Mouse (Mus musculus) neural tube, embryonic 15.5 days (tissue): Measurements from ENCODE around the gene Unc13a. TPM values are rescaled to one million over a fixed set of nuclear protein-coding genes. Genes with fewer than 3 reads are reported as not detected.

Experiments
- ATAC-seq: fragments of 200-750 bp; cut with Nextera tagmentation; 2 replicates; pipeline ENCODE4 v1.8.0; 2017; ENCODE audit warnings: mild to moderate bottlenecking, moderate TSS enrichment, moderate library complexity; ENCODE audit not compliant: low FRiP score
- H3K27ac ChIP-seq: fragments of 300-500 bp; sonication (generic); replicated peaks from 2 replicates; pipeline ENCODE4 v1.5.1; 2015; ENCODE audit warnings: mild to moderate bottlenecking, inconsistent platforms
- H3K27me3 ChIP-seq: fragments of 300-500 bp; sonication (generic); replicated peaks from 2 replicates; pipeline ENCODE4 v1.6.1; 2015; ENCODE audit warnings: inconsistent platforms
- H3K36me3 ChIP-seq: fragments of 300-500 bp; sonication (generic); 2 replicates; pipeline ENCODE4 v1.6.1; 2015; ENCODE audit warnings: inconsistent platforms
- H3K4me1 ChIP-seq: fragments of 300-500 bp; sonication (generic); 2 replicates; pipeline ENCODE4 v1.6.1; 2015; ENCODE audit warnings: inconsistent platforms
- H3K4me2 ChIP-seq: fragments of 300-500 bp; sonication (generic); 2 replicates; pipeline ENCODE4 v1.6.1; 2015; ENCODE audit warnings: inconsistent platforms, mild to moderate bottlenecking, moderate library complexity
- H3K4me3 ChIP-seq: fragments of 300-500 bp; sonication (generic); replicated peaks from 2 replicates; pipeline ENCODE4 v1.5.1; 2015; ENCODE audit warnings: mild to moderate bottlenecking, inconsistent platforms
- H3K9ac ChIP-seq: fragments of 300-500 bp; sonication (generic); replicated peaks from 2 replicates; pipeline ENCODE4 v1.6.1; 2015; ENCODE audit warnings: mild to moderate bottlenecking, inconsistent platforms
- H3K9me3 ChIP-seq: fragments of 300-500 bp; sonication (generic); replicated peaks from 2 replicates; pipeline ENCODE4 v1.6.1; 2016; ENCODE audit warnings: inconsistent platforms
- WGBS: fragments of 180-500 bp; shearing (Covaris S2); methylation state at CpG from one replicate; pipeline ENCODE4 v1.1.7; 2015; ENCODE audit warnings: mixed read lengths; 5-methylcytosine and 5-hydroxymethylcytosine counted together
- polyA plus RNA-seq: library from polyadenylated mRNA; unstranded; fragments of >200 nt; fragmentation: Nextera tagmentation; extraction: Ambion mirVana; gene quantifications from 2 replicates; pipeline ENCODE4 v1.2.1, GENCODE M21; 2015

Gene Unc13a
- polyA plus RNA-seq, result 18.1 and 22.2 TPM in 2 replicates

- peaks cover 54% of the 10 kb centered on the region for H3K4me1 ChIP-seq
- under 1% methylated on average over 42 of the region's 42 CpGs for WGBS
- H3K4me2 ChIP-seq, result peak within 1 kb of the TSS; percentile 67
These were observed at the start of gene Unc13a for GRCm38 (mm10) chr8:71671549-71671965. TSS of gene Unc13a (minus strand) at chr8:71671757.

DNA sequence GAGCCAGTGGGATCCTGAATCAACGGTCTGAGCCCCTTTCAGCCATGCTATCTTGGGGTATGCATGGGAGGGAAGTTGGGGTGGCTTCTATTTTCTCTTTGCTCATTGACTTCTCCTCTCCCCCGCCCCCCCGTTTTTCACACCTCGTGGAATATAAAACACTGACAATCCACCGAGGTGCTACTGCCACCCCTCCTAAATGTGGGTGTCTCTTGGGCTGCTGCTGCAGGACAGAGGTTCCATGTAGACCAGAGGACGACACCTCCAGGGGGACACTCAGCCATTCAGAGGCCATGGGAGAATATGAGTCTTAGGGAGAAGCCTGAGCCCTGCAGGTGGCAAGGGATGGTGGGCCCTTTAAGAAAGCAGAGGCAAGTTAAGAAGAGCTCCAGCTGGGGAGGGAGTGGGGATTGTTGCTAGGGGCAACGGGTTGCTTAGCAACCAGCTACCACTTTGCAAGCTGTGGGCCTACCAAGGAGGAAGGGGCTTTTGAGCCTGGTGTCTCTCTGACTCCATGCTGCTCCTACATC is 48.4 kb upstream of the Unc13a start:
- H3K36me3 ChIP-seq, result peaks cover 30% of the 10 kb centered on the region
- H3K9ac ChIP-seq, result 0 out of 2 replicates have a peak overlapping the region, but pooled peaks have one; percentile 6
- whole genome bisulfite sequencing, result 21% methylated on average over 7 of the region's 7 CpGs
- no peaks in the 10 kb centered on the region for H3K27me3 ChIP-seq
- no peak overlapping the region for H3K4me3 ChIP-seq
- peak overlapping the region; percentile 38 for H3K4me2 ChIP-seq
- peak overlapping the region; percentile 71 for H3K27ac ChIP-seq
- H3K4me1 ChIP-seq, result peaks cover 66% of the 10 kb centered on the region
- H3K9me3 ChIP-seq, result no peaks in the 10 kb centered on the region
- ATAC-seq, result peak; percentile 80

More at GRCm38 (mm10) chr8:71671549-71671965, at the start of gene Unc13a:
- peak within 1 kb of the TSS; percentile 81 for H3K4me3 ChIP-seq
- peaks cover 9% of the 10 kb centered on the region; the same call in 1 of the 2 replicates for H3K27me3 ChIP-seq
- peak; percentile 77 for ATAC-seq
- peak within 1 kb of the TSS; percentile 92 for H3K27ac ChIP-seq
- peak within 1 kb of the TSS; percentile 71 for H3K9ac ChIP-seq
- H3K36me3 ChIP-seq, result no peaks in the 10 kb centered on the region
- H3K9me3 ChIP-seq, result no peaks in the 10 kb centered on the region

DNA sequence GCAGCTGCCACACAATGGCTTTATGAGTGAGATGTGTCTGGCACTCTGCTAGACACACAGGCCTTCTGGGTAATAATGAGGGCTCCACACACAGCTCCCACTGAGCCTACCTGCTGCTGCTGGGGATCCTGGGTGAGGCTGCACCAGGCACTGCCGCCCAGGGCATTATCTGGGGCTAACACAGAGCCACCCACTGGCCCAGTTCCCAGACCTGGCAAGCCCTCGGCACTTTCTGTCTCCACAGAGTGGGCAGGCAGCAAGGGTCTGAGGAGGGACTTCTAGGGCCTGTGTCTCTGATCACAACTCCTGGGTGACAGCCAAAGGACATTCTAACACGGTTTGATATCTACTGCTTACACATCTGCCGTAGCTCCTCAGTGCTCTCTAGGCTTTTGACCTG is 47.7 kb upstream of the Unc13a start:
- 37% methylated on average over 4 of the region's 4 CpGs for WGBS
- Histone ChIP-seq H3K27ac (peak overlapping the region; percentile 71), H3K4me2 (peak overlapping the region; percentile 38; the same call in 1 of the 2 replicates), H3K9me3 (no peaks in the 10 kb centered on the region), H3K4me3 (no peak overlapping the region), H3K36me3 (peaks cover 38% of the 10 kb centered on the region), H3K4me1 (peaks cover 59% of the 10 kb centered on the region), H3K27me3 (no peaks in the 10 kb centered on the region), H3K9ac (no peak overlapping the region)
- ATAC-seq, result peak; percentile 6; the same call in 1 of the 2 replicates

DNA sequence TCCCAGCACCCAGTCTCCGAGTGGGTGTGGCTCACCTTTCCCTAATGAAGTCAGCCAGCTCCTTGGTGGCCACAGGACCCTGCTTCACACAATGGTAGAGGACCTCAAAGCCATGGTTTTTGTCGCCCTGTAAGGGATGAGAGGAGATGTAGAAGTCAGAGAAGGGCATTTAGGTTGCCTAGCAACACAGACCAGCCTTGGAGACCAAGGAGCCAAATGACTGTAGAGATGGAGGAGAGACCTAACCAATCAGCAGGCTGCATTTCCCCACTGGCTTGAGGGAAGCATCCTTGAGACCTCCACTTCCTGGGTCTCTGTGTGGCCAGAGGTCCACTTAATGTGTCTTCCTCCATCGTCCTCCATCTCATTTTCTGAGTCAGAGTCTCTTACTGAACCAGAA is 46.7 kb upstream of the Unc13a start:
- 24% methylated on average over 3 of the region's 3 CpGs for WGBS
- Histone ChIP-seq H3K27me3 (no peaks in the 10 kb centered on the region), H3K9me3 (no peaks in the 10 kb centered on the region), H3K9ac (no peak overlapping the region), H3K4me3 (no peak overlapping the region), H3K36me3 (peaks cover 43% of the 10 kb centered on the region), H3K4me2 (no peak overlapping the region), H3K27ac (0 out of 2 replicates have a peak overlapping the region, but pooled peaks have one; percentile 71), H3K4me1 (peaks cover 53% of the 10 kb centered on the region)
- no peak for ATAC-seq

- ATAC-seq, result no peak
- Histone ChIP-seq H3K36me3 (peaks cover 51% of the 10 kb centered on the region), H3K9ac (no peak overlapping the region), H3K27ac (no peak overlapping the region), H3K4me3 (no peak overlapping the region), H3K27me3 (no peaks in the 10 kb centered on the region), H3K4me2 (no peak overlapping the region), H3K4me1 (peaks cover 41% of the 10 kb centered on the region), H3K9me3 (no peaks in the 10 kb centered on the region)
- WGBS, result 86% methylated on average over 12 of the region's 12 CpGs
These were observed 45.5 kb upstream of the Unc13a start for GRCm38 (mm10) chr8:71717096-71717495.

- Histone ChIP-seq H3K4me2 (no peak overlapping the region), H3K27ac (no peak overlapping the region), H3K4me1 (peaks cover 38% of the 10 kb centered on the region), H3K36me3 (peaks cover 56% of the 10 kb centered on the region), H3K4me3 (no peak overlapping the region), H3K9me3 (no peaks in the 10 kb centered on the region), H3K9ac (no peak overlapping the region), H3K27me3 (no peaks in the 10 kb centered on the region)
- WGBS, result 91% methylated on average over 13 of the region's 13 CpGs
- ATAC-seq, result no peak
These were observed 45.0 kb upstream of the Unc13a start for GRCm38 (mm10) chr8:71716561-71717053.

- no peak overlapping the region for H3K27ac ChIP-seq
- H3K4me1 ChIP-seq, result peaks cover 27% of the 10 kb centered on the region
- peaks cover 60% of the 10 kb centered on the region for H3K36me3 ChIP-seq
- H3K4me3 ChIP-seq, result no peak overlapping the region
- no peaks in the 10 kb centered on the region for H3K27me3 ChIP-seq
- no peak for ATAC-seq
- H3K9me3 ChIP-seq, result no peaks in the 10 kb centered on the region
- no peak overlapping the region for H3K4me2 ChIP-seq
- WGBS, result 54% methylated on average over 8 of the region's 8 CpGs
- no peak overlapping the region for H3K9ac ChIP-seq
These were observed 44.0 kb upstream of the Unc13a start for GRCm38 (mm10) chr8:71715531-71715930.

- no peak overlapping the region for H3K4me3 ChIP-seq
- peaks cover 21% of the 10 kb centered on the region for H3K27me3 ChIP-seq
- ATAC-seq, result no peak
- WGBS, result 90% methylated on average over 2 of the region's 2 CpGs
- no peak overlapping the region for H3K9ac ChIP-seq
- peaks cover 48% of the 10 kb centered on the region for H3K36me3 ChIP-seq
- H3K4me1 ChIP-seq, result peaks cover 9% of the 10 kb centered on the region
- H3K9me3 ChIP-seq, result no peaks in the 10 kb centered on the region
- no peak overlapping the region for H3K27ac ChIP-seq
- no peak overlapping the region for H3K4me2 ChIP-seq
These were observed 40.0 kb upstream of the Unc13a start for GRCm38 (mm10) chr8:71711574-71711973.

GRCm38 (mm10) chr8:71709800-71710446 is 38.4 kb upstream of the Unc13a start:
- H3K9ac ChIP-seq, result no peak overlapping the region; the same call in 1 of the 2 replicates

GRCm38 (mm10) chr8:71709134-71709799 is 37.7 kb upstream of the Unc13a start:
- peak overlapping the region; percentile 48; the same call in 1 of the 2 replicates for H3K4me2 ChIP-seq
- no peak overlapping the region; the same call in 1 of the 2 replicates for H3K9ac ChIP-seq
- peaks cover 9% of the 10 kb centered on the region for H3K4me1 ChIP-seq
- WGBS, result 40% methylated on average over 25 of the region's 25 CpGs
- no peak overlapping the region for H3K27ac ChIP-seq
- no peaks in the 10 kb centered on the region for H3K9me3 ChIP-seq
- peaks cover 27% of the 10 kb centered on the region for H3K36me3 ChIP-seq
- H3K27me3 ChIP-seq, result peaks cover 33% of the 10 kb centered on the region
- ATAC-seq, result peak; percentile 27; the same call in 1 of the 2 replicates
- no peak overlapping the region for H3K4me3 ChIP-seq

More at GRCm38 (mm10) chr8:71709800-71710446, 38.4 kb upstream of the Unc13a start:
- Histone ChIP-seq H3K27me3 (peaks cover 27% of the 10 kb centered on the region), H3K27ac (no peak overlapping the region), H3K36me3 (peaks cover 34% of the 10 kb centered on the region), H3K4me1 (peaks cover 9% of the 10 kb centered on the region), H3K4me3 (0 out of 2 replicates have a peak overlapping the region, but pooled peaks have one; percentile 8), H3K9me3 (no peaks in the 10 kb centered on the region), H3K4me2 (peak overlapping the region; percentile 48)
- WGBS, result 18% methylated on average over 25 of the region's 25 CpGs
- peak; percentile 62 for ATAC-seq

DNA sequence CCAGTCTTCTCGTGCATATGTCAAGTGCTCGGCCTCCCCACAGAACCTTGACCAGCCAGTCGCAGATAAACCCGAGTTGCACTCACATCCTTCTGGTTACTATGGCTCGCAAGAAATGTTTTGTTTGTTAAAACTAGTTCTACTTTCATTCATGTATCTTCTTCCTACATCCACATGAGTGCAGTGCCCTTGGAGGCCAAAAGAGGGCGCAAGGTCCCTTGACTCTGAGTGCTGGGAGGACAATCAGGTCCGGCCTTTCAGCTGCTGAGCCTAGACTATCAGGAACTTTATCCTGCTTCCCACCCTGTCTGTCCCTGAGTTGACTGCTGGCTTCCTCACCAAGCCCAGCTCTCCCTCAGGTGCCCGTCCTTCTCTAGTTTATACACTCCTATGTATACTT is 36.3 kb upstream of the Unc13a start:
- peaks cover 43% of the 10 kb centered on the region for H3K27me3 ChIP-seq
- no peak for ATAC-seq

More for the DNA sequence above, 36.3 kb upstream of the Unc13a start:
- H3K9me3 ChIP-seq, result no peaks in the 10 kb centered on the region
- no peak overlapping the region for H3K4me2 ChIP-seq
- peaks cover 20% of the 10 kb centered on the region for H3K36me3 ChIP-seq
- no peak overlapping the region for H3K4me3 ChIP-seq
- WGBS, result 38% methylated on average over 8 of the region's 8 CpGs
- H3K27ac ChIP-seq, result no peak overlapping the region
- peaks cover 9% of the 10 kb centered on the region for H3K4me1 ChIP-seq
- H3K9ac ChIP-seq, result no peak overlapping the region
